Mouse (Mus musculus) heart, adult 2 months (tissue): Measurements from ENCODE around the gene Rsrc1.
"Not testable (repeated sequence)": the region's sequence is repeated elsewhere in the genome, so short reads cannot be mapped to it uniquely, and the experiment has no call there.

Source experiments
- CTCF ChIP-seq: fragments of 200-600 bp; IDR thresholded peaks from 2 replicates; pipeline ENCODE4 v1.8.1; 2022; ENCODE audit warnings: antibody characterized with exemption, mild to moderate bottlenecking, moderate library complexity
- EP300 ChIP-seq: fragments of 200-500 bp; IDR thresholded peaks from 2 replicates; pipeline ENCODE4 v1.6.1; 2011; ENCODE audit warnings: low read depth, low read length, control low read depth; ENCODE audit not compliant: insufficient read depth
- POLR2A ChIP-seq: fragments of 200-500 bp; IDR thresholded peaks from 2 replicates; pipeline ENCODE4 v1.6.1; 2011; ENCODE audit warnings: mild to moderate bottlenecking, low read depth, low read length, control low read depth; ENCODE audit not compliant: insufficient read depth

GRCm38 (mm10) chr3:67242451-67242850 lies 261.3 kb downstream of the Rsrc1 start:
- not testable (repeated sequence) for TF ChIP-seq CTCF, EP300, POLR2A
